Mouse (Mus musculus): ENCODE results near the gene Olfr1344. TPM values are rescaled to one million over a fixed set of nuclear protein-coding genes. Genes with fewer than 3 reads are reported as not detected.
"Not testable (repeated sequence)": the region's sequence is repeated elsewhere in the genome, so short reads cannot be mapped to it uniquely, and the experiment has no call there.

The Olfr1344 gene
- polyA plus RNA-seq, 1 experiment from 2014 or later: not detected

DNA sequence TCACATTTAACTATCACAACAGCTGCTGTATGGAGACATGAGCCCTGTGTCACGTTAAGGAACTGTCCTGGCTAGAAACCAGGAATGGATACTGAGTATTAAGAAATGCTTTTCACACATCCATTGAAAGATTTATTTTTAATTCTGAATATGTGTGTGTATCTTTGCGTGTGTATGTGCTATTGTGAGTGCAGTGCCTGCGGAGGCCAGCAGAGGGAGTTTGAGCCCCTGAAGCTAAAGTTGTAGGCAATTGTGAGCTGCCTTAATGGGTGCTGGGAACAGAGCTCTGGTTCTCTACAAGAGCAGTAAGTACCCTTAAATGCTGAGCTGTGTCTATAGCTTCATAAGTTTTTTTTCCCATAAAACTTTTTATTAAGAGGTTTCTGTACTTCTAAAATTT, 9.1 kb upstream of the Olfr1344 start:
- WGBS: 87% methylated on average over 3 of the region's 3 CpGs
- no peaks in the 10 kb centered on the region for H3K4me1 ChIP-seq (ENCODE audit: control insufficient read depth, insufficient read depth, low read length)
- H3K4me3 ChIP-seq (ENCODE audit: low read depth, low read length): no peak overlapping the region
- H3K27me3 ChIP-seq (ENCODE audit: control insufficient read depth, insufficient read depth, low read length): no peaks in the 10 kb centered on the region
- H3K4me2 ChIP-seq (replicated peaks; ENCODE audit: low read depth, low read length): no peak overlapping the region
- no peaks in the 10 kb centered on the region for H3K36me3 ChIP-seq (ENCODE audit: control insufficient read depth, insufficient read depth, low read length)
- H3K27ac ChIP-seq (ENCODE audit: low read length): no peak overlapping the region
- ATAC-seq (ENCODE audit: insufficient number of reproducible peaks, insufficient read depth, low FRiP score, low read depth): no peak
- no peak overlapping the region for H3K9ac ChIP-seq (replicated peaks; ENCODE audit: low read depth, low read length)
- peaks cover 4% of the 10 kb centered on the region; the same call in 1 of the 2 replicates for H3K9me3 ChIP-seq (ENCODE audit: control insufficient read depth, low read depth, low read length)

DNA sequence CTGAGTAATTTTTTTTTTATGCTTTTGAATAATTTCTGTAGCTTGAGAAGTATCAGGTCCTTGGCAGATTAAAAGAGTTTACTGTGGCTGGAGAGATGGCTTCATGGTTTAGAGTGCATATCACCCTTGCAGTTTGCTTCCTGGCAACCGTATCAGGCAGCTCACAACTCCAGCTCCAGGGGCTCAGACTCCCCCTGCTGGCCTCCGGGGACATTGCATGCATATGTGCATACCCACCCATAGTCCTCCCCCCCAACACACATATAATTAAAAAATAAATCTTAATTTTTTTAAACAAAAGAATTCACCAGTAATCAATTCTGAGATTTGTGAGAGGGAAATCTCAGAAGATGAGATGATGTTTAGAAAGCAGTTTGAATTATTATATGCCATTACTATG, 8.1 kb upstream of the Olfr1344 start:
- Histone ChIP-seq H3K27ac (ENCODE audit: low read length) (no peak overlapping the region), H3K36me3 (ENCODE audit: control insufficient read depth, insufficient read depth, low read length) (no peaks in the 10 kb centered on the region), H3K4me3 (ENCODE audit: low read depth, low read length) (no peak overlapping the region), H3K9ac (replicated peaks; ENCODE audit: low read depth, low read length) (no peak overlapping the region), H3K27me3 (ENCODE audit: control insufficient read depth, insufficient read depth, low read length) (no peaks in the 10 kb centered on the region), H3K4me1 (ENCODE audit: control insufficient read depth, insufficient read depth, low read length) (no peaks in the 10 kb centered on the region), H3K4me2 (replicated peaks; ENCODE audit: low read depth, low read length) (no peak overlapping the region), H3K9me3 (ENCODE audit: control insufficient read depth, low read depth, low read length) (peaks cover 4% of the 10 kb centered on the region; the same call in 1 of the 2 replicates)
- WGBS: 36% methylated on average over 2 of the region's 2 CpGs
- no peak for ATAC-seq (ENCODE audit: insufficient number of reproducible peaks, insufficient read depth, low FRiP score, low read depth)

DNA sequence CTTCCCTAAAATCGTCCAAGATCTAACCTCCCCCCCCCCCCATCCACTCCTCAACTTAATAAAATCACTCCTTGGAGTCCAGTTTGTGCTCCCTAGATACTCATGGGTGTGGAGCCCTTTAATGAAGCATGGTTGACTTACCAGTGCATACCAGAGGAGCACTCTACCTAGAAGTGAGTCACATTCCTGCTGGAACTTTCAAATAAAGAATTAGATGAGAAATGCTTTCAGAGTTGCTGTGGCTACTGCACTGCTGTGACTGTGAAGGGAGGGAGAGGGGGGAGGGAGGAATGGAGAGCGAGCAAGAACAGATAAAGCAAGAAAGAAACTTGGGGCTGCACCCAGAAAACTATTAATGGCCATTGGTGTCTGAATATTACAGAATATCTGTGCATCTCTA, 2.7 kb downstream of the Olfr1344 start:
- WGBS: 63% methylated on average over 2 of the region's 2 CpGs
- no peak overlapping the region for H3K27ac ChIP-seq (ENCODE audit: low read length)
- ATAC-seq (ENCODE audit: insufficient number of reproducible peaks, insufficient read depth, low FRiP score, low read depth): no peak
- H3K9ac ChIP-seq (replicated peaks; ENCODE audit: low read depth, low read length): no peak overlapping the region
- H3K9me3 ChIP-seq (ENCODE audit: control insufficient read depth, low read depth, low read length): no peaks in the 10 kb centered on the region
- H3K4me2 ChIP-seq (replicated peaks; ENCODE audit: low read depth, low read length): no peak overlapping the region
- H3K4me3 ChIP-seq (ENCODE audit: low read depth, low read length): no peak overlapping the region
- no peaks in the 10 kb centered on the region for H3K4me1 ChIP-seq (ENCODE audit: control insufficient read depth, insufficient read depth, low read length)
- no peaks in the 10 kb centered on the region for H3K36me3 ChIP-seq (ENCODE audit: control insufficient read depth, insufficient read depth, low read length)
- no peaks in the 10 kb centered on the region for H3K27me3 ChIP-seq (ENCODE audit: control insufficient read depth, insufficient read depth, low read length)

DNA sequence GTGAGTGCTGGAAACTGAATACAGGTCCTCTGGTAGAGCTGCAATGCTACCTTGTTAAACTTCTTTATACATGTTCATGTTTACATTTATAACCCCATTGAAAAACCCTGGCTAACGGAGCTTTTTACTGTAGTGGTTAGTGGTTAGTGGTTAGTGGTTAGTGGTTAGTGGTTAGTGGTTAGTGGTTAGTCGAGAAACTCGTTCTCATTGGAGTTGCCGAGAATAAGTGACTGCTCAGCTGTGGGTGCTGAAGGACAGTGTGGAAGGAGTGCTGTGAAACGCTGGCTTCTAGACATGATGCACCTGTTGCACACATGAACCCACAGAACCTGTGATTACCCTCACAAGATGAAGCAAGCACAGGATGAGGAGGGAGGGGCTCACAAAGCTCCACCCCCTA, 9.3 kb downstream of the Olfr1344 start:
- Histone ChIP-seq H3K4me2 (replicated peaks; ENCODE audit: low read depth, low read length) (no peak overlapping the region), H3K9me3 (ENCODE audit: control insufficient read depth, low read depth, low read length) (no peaks in the 10 kb centered on the region), H3K4me3 (ENCODE audit: low read depth, low read length) (no peak overlapping the region), H3K27me3 (ENCODE audit: control insufficient read depth, insufficient read depth, low read length) (no peaks in the 10 kb centered on the region), H3K4me1 (ENCODE audit: control insufficient read depth, insufficient read depth, low read length) (no peaks in the 10 kb centered on the region), H3K27ac (ENCODE audit: low read length) (no peak overlapping the region), H3K36me3 (ENCODE audit: control insufficient read depth, insufficient read depth, low read length) (no peaks in the 10 kb centered on the region), H3K9ac (replicated peaks; ENCODE audit: low read depth, low read length) (no peak overlapping the region)
- no peak for ATAC-seq (ENCODE audit: insufficient number of reproducible peaks, insufficient read depth, low FRiP score, low read depth)
- 77% methylated on average over 5 of the region's 5 CpGs for WGBS

DNA sequence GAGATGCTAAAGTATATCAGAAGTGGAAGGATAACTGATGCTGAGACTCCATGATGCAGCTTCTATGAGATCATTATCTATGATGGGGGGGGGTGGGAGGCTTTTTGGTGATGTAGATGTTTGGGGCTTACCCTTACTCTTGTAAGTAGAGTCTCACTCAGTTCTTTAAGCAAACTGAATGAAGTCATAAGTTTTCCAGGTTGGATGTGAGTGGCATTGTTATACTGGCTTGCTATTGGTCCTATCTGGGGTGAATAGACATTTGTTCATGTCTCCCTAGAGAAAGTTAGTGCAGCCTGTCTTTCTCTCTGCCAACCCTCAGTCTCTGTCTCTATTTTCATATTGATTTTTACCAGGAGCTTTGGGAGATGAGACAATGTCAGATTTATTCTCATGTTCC, 17.4 kb downstream of the Olfr1344 start, which contains the start of gene Olfr1336:
Gene Olfr1336, plus strand, starts transcription at position 301 of the 400 bp plus-strand sequence.
- H3K4me3 ChIP-seq (ENCODE audit: low read depth, low read length): no peak within 1 kb of the TSS
- no peak for ATAC-seq (ENCODE audit: insufficient number of reproducible peaks, insufficient read depth, low FRiP score, low read depth)

DNA sequence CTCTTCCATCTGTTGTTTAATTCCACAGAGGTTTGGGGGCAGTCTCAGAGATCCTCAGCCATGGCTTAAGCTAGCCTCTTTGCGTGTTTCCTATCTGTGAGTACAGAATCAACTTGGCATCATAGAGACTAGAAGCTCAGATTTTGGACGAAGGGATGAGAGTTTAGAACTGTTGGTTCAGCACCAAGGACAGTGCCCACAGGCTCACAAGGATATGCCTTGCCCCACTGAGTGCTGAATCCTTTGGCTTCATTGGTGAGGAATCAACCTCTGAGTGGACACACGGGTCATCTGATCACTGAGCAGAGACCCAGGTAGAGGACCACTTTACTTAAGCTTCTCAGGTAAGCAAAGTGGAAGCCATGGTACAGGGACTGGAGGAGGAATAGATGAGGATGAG, 17.9 kb downstream of the Olfr1344 start:
- no peak overlapping the region for H3K27ac ChIP-seq (ENCODE audit: low read length)
- no peak overlapping the region for H3K4me3 ChIP-seq (ENCODE audit: low read depth, low read length)
- 48% methylated on average over 3 of the region's 3 CpGs for WGBS
- H3K27me3 ChIP-seq (ENCODE audit: control insufficient read depth, insufficient read depth, low read length): no peaks in the 10 kb centered on the region
- no peak overlapping the region for H3K4me2 ChIP-seq (replicated peaks; ENCODE audit: low read depth, low read length)
- H3K9ac ChIP-seq (replicated peaks; ENCODE audit: low read depth, low read length): no peak overlapping the region
- H3K36me3 ChIP-seq (ENCODE audit: control insufficient read depth, insufficient read depth, low read length): no peaks in the 10 kb centered on the region
- H3K4me1 ChIP-seq (ENCODE audit: control insufficient read depth, insufficient read depth, low read length): no peaks in the 10 kb centered on the region
- H3K9me3 ChIP-seq (ENCODE audit: control insufficient read depth, low read depth, low read length): no peaks in the 10 kb centered on the region
- ATAC-seq (ENCODE audit: insufficient number of reproducible peaks, insufficient read depth, low FRiP score, low read depth): no peak

More for the DNA sequence above, 17.4 kb downstream of the Olfr1344 start, which contains the start of gene Olfr1336:
- Histone ChIP-seq H3K27me3 (ENCODE audit: control insufficient read depth, insufficient read depth, low read length) (no peaks in the 10 kb centered on the region), H3K9me3 (ENCODE audit: control insufficient read depth, low read depth, low read length) (no peaks in the 10 kb centered on the region), H3K36me3 (ENCODE audit: control insufficient read depth, insufficient read depth, low read length) (no peaks in the 10 kb centered on the region), H3K27ac (ENCODE audit: low read length) (no peak within 1 kb of the TSS), H3K4me2 (replicated peaks; ENCODE audit: low read depth, low read length) (no peak within 1 kb of the TSS), H3K9ac (replicated peaks; ENCODE audit: low read depth, low read length) (no peak within 1 kb of the TSS), H3K4me1 (ENCODE audit: control insufficient read depth, insufficient read depth, low read length) (no peaks in the 10 kb centered on the region)

DNA sequence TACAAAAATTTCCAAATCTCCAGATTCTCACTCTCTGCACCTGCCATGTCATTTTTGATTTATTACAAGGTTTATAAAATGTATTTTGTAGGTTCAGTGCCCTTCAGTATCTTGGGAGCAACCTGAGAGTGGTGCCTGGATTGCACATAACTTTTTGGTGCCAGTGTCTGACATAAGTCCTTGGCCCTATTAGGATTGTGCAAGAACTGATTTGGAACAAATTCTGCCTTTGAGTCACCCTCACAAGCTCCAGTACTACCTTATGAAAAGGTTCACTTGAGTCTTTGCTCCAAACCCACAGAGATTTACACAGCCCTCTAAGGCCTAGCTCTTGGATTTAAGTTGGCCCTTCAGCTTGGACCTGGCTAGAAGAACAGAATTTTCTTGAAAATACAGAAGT, 28.5 kb downstream of the Olfr1344 start, which contains the start of gene Olfr1346:
Gene Olfr1346, plus strand, starts transcription at position 151 of the 400 bp plus-strand sequence.
- ATAC-seq (ENCODE audit: insufficient number of reproducible peaks, insufficient read depth, low FRiP score, low read depth): no peak
- Histone ChIP-seq H3K4me3 (ENCODE audit: low read depth, low read length) (no peak within 1 kb of the TSS), H3K27me3 (ENCODE audit: control insufficient read depth, insufficient read depth, low read length) (no peaks in the 10 kb centered on the region), H3K9me3 (ENCODE audit: control insufficient read depth, low read depth, low read length) (no peaks in the 10 kb centered on the region), H3K4me1 (ENCODE audit: control insufficient read depth, insufficient read depth, low read length) (no peaks in the 10 kb centered on the region), H3K27ac (ENCODE audit: low read length) (no peak within 1 kb of the TSS), H3K36me3 (ENCODE audit: control insufficient read depth, insufficient read depth, low read length) (no peaks in the 10 kb centered on the region), H3K9ac (replicated peaks; ENCODE audit: low read depth, low read length) (no peak within 1 kb of the TSS), H3K4me2 (replicated peaks; ENCODE audit: low read depth, low read length) (no peak within 1 kb of the TSS)

DNA sequence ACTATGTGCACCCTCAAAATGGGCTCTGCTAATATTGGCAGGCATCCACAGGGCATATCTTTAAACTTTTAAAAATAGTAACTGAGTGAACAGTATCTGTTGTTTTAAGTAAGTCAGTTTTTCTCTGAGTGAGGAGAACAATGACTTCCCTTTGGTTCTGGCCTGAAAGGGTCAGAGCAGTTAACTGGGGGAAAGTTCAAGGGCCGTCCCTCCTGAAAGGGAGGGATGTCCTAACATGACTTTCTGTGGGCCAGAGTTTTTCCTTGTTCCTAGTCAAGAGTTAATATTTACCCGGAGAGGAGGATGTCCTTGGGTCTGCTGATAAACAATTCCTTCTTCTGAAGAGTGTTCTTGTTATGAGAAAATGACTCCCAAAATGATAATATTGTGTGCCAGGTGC, 39.1 kb downstream of the Olfr1344 start:
- H3K9me3 ChIP-seq (ENCODE audit: control insufficient read depth, low read depth, low read length); ATAC-seq (ENCODE audit: insufficient number of reproducible peaks, insufficient read depth, low FRiP score, low read depth); H3K9ac ChIP-seq (replicated peaks; ENCODE audit: low read depth, low read length); H3K27me3 ChIP-seq (ENCODE audit: control insufficient read depth, insufficient read depth, low read length); H3K4me1 ChIP-seq (ENCODE audit: control insufficient read depth, insufficient read depth, low read length); H3K36me3 ChIP-seq (ENCODE audit: control insufficient read depth, insufficient read depth, low read length); H3K4me2 ChIP-seq (replicated peaks; ENCODE audit: low read depth, low read length); H3K27ac ChIP-seq (ENCODE audit: low read length); H3K4me3 ChIP-seq (ENCODE audit: low read depth, low read length): not testable (repeated sequence)
- WGBS: 65% methylated on average over 2 of the region's 2 CpGs

DNA sequence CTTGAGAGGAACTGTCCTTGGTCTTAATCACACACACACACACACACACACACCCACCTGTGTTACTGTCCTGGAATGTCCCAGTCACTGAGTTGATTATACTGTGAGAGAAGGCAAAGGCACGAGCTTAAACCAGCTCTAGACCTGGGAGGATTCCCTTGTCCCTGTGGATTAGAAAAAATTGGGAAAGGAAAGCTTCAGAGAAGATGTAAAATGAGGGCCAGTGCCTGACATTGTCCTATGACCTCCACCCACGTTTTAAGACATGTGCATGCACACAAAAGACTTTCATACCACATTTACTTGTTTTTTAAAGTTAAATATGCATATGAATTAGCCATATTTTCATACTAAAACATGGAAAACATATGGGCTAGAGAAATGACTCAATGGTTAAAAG, 48.4 kb downstream of the Olfr1344 start, which contains the start of gene Olfr5:
Gene Olfr5, minus strand, starts transcription at position 101 of the 400 bp plus-strand sequence.
- Histone ChIP-seq H3K36me3 (ENCODE audit: control insufficient read depth, insufficient read depth, low read length) (no peaks in the 10 kb centered on the region), H3K9me3 (ENCODE audit: control insufficient read depth, low read depth, low read length) (no peaks in the 10 kb centered on the region), H3K4me2 (replicated peaks; ENCODE audit: low read depth, low read length) (no peak within 1 kb of the TSS), H3K27ac (ENCODE audit: low read length) (no peak within 1 kb of the TSS), H3K27me3 (ENCODE audit: control insufficient read depth, insufficient read depth, low read length) (no peaks in the 10 kb centered on the region), H3K4me1 (ENCODE audit: control insufficient read depth, insufficient read depth, low read length) (no peaks in the 10 kb centered on the region), H3K4me3 (ENCODE audit: low read depth, low read length) (no peak within 1 kb of the TSS), H3K9ac (replicated peaks; ENCODE audit: low read depth, low read length) (no peak within 1 kb of the TSS)
- ATAC-seq (ENCODE audit: insufficient number of reproducible peaks, insufficient read depth, low FRiP score, low read depth): no peak
- 15% methylated on average over 2 of the region's 2 CpGs for WGBS
